Mouse (Mus musculus): ENCODE data around the gene Cpsf2. TPM values are rescaled to one million over a fixed set of nuclear protein-coding genes. Genes with fewer than 3 reads are reported as not detected.

Cpsf2 gene
- polyA plus RNA-seq, 1 experiment: 16.1 TPM

- no peak for DNase-seq (ENCODE audit: extremely low spot score in 1 of 2, low spot score in 1 of 2)
These were observed 78.4 kb downstream of the Cpsf2 start for GRCm38 (mm10) chr12:102054155-102054554.

- DNase-seq (ENCODE audit: extremely low spot score in 1 of 2, low spot score in 1 of 2): peak; percentile 37 to 78
These were observed 80.0 kb downstream of the Cpsf2 start for GRCm38 (mm10) chr12:102055758-102056157.

Other genes starting within 250 kb of the Cpsf2 start
- gene Fbln5, start 156.9 kb upstream of the Cpsf2 start, polyA plus RNA-seq (2012; rRNA removed): 4.2 and 7.3 TPM in 2 replicates
- gene Trip11, start 62.7 kb upstream of the Cpsf2 start, polyA plus RNA-seq (2012; rRNA removed): 11.6 and 12.5 TPM in 2 replicates
- gene Atxn3, start 17.7 kb upstream of the Cpsf2 start, polyA plus RNA-seq (2012; rRNA removed): 21.0 and 21.5 TPM in 2 replicates
- gene Slc24a4, start 152.7 kb downstream of the Cpsf2 start, polyA plus RNA-seq (2012; rRNA removed): 15.0 and 17.6 TPM in 2 replicates